ENCODE assay signal across 20 mouse cellular contexts in genomic region chr8:120705163-120705562, GRCm38 (mm10). TPM values are rescaled to one million over a fixed set of nuclear protein-coding genes. Genes with fewer than 3 reads are reported as not detected.
"Had no signal": no experiment of that assay in that cellular context is flagged by ENCODE, and none has a peak within 500 bp of the region (broad histone marks: within the 10 kb centered on the region; RNA-seq: fewer than 3 reads in every experiment).

No protein-coding gene starts in this region.

- H3K4me3 ChIP-seq: midbrain, embryonic 12.5 days; myocyte; neural tube, embryonic 13.5 days; neural tube, embryonic 15.5 days had no signal

- H3K9me3 ChIP-seq: midbrain, embryonic 12.5 days; neural tube, embryonic 13.5 days; neural tube, embryonic 15.5 days had no signal

- H3K27me3 ChIP-seq: neural tube, embryonic 13.5 days; neural tube, embryonic 15.5 days had no signal

- H3K36me3 ChIP-seq: midbrain, embryonic 12.5 days; neural tube, embryonic 13.5 days; neural tube, embryonic 15.5 days had no signal

- H3K4me1 ChIP-seq: midbrain, embryonic 12.5 days; neural tube, embryonic 15.5 days had no signal

- H3K4me2 ChIP-seq: lung, embryonic 14.5 days; midbrain, embryonic 12.5 days; neural tube, embryonic 13.5 days; neural tube, embryonic 15.5 days had no signal

- H3K9ac ChIP-seq: liver, embryonic 14.5 days; lung, embryonic 14.5 days; midbrain, embryonic 12.5 days; neural tube, embryonic 13.5 days; neural tube, embryonic 15.5 days had no signal

- ATAC-seq: midbrain, embryonic 16.5 days had no signal

- DNase-seq: lung, adult 18-20 months; lung, embryonic 14.5 days; lung, postnatal 10 days; lung, postnatal 4 days; midbrain, embryonic 14.5 days; retina, postnatal 1 day; right cerebral cortex, adult 18-20 months; right cerebral cortex, postnatal 25 days; right cerebral cortex, postnatal 4 days; spleen, adult 18-20 months; thymus, adult 2 months; thymus, postnatal 25 days; thymus, postnatal 4 days had no signal

- H3K27ac ChIP-seq: liver, embryonic 14.5 days; midbrain, embryonic 12.5 days; neural tube, embryonic 13.5 days; neural tube, embryonic 15.5 days had no signal

RNA-seq across cellular contexts. Expression of gene Irf8, which starts 31.0 kb away (rescaled TPM):
- polyA plus RNA-seq: myocyte had no signal

RNA-seq across cellular contexts. Expression of gene Gm27021, which starts 37.3 kb away (rescaled TPM):
- polyA plus RNA-seq: small intestine, adult 2 months had no signal
